Mouse (Mus musculus) cortical plate, adult 2 months (tissue): Measurements from ENCODE around the gene Prss36.

Experiments used
- CTCF ChIP-seq: fragments of 200-500 bp; IDR thresholded peaks from 2 replicates; pipeline ENCODE4 v1.5.1; 2011; ENCODE audit warnings: mild to moderate bottlenecking, control low read depth, low read length; ENCODE audit not compliant: insufficient read depth; ENCODE audit errors: extremely low read depth
- POLR2A ChIP-seq: fragments of 200-500 bp; IDR thresholded peaks from 2 replicates; pipeline ENCODE4 v1.6.1; 2011; ENCODE audit warnings: mild to moderate bottlenecking, low read length, control low read depth; ENCODE audit not compliant: insufficient read depth; ENCODE audit errors: extremely low read depth

GRCm38 (mm10) chr7:127926846-127927245 is 19.7 kb downstream of the Prss36 start:
- TF ChIP-seq CTCF: no peak
- TF ChIP-seq POLR2A: no peak
